Mouse (Mus musculus): ENCODE measurements around the gene Emc10. TPM values are rescaled to one million over a fixed set of nuclear protein-coding genes. Genes with fewer than 3 reads are reported as not detected.

Gene Emc10
- polyA plus RNA-seq, 1 experiment: 298 TPM

- TF ChIP-seq CTCF (conservative IDR thresholded peaks at IDR 0.05; ENCODE audit: insufficient read depth, insufficient read length, low read depth, low read length) (no peak), POLR2A (IDR thresholded peaks at IDR 0.05; ENCODE audit: low read depth, low read length) (no peak)
- no peak overlapping the region for H3K27ac ChIP-seq (ENCODE audit: insufficient read depth, low read depth, low read length)
- no peaks in the 10 kb centered on the region for H3K36me3 ChIP-seq (ENCODE audit: control insufficient read depth, insufficient read depth, low read length)
- 80% methylated on average over 16 of the region's 16 CpGs for WGBS
- no peak for DNase-seq
- H3K4me3 ChIP-seq (ENCODE audit: insufficient read depth, low read depth, low read length): no peak overlapping the region
- no peaks in the 10 kb centered on the region for H3K4me1 ChIP-seq (ENCODE audit: control insufficient read depth, insufficient read depth, low read length)
- no peaks in the 10 kb centered on the region for H3K27me3 ChIP-seq (replicated peaks; ENCODE audit: control insufficient read depth, insufficient read depth, low read length)
Observed at GRCm38 (mm10) chr7:44470696-44471612, 25.4 kb downstream of the Emc10 start.

GRCm38 (mm10) chr7:44469677-44470675 is 26.4 kb downstream of the Emc10 start:
- Histone ChIP-seq H3K4me3 (ENCODE audit: insufficient read depth, low read depth, low read length) (no peak overlapping the region), H3K4me1 (ENCODE audit: control insufficient read depth, insufficient read depth, low read length) (no peaks in the 10 kb centered on the region), H3K27me3 (replicated peaks; ENCODE audit: control insufficient read depth, insufficient read depth, low read length) (no peaks in the 10 kb centered on the region), H3K27ac (ENCODE audit: insufficient read depth, low read depth, low read length) (no peak overlapping the region), H3K36me3 (ENCODE audit: control insufficient read depth, insufficient read depth, low read length) (no peaks in the 10 kb centered on the region)
- WGBS: 90% methylated on average over 16 of the region's 16 CpGs
- TF ChIP-seq POLR2A (IDR thresholded peaks at IDR 0.05; ENCODE audit: low read depth, low read length): no peak
- TF ChIP-seq CTCF (conservative IDR thresholded peaks at IDR 0.05; ENCODE audit: insufficient read depth, insufficient read length, low read depth, low read length): no peak
- no peak for DNase-seq

GRCm38 (mm10) chr7:44468644-44469285 is 27.6 kb downstream of the Emc10 start:
- H3K4me1 ChIP-seq (ENCODE audit: control insufficient read depth, insufficient read depth, low read length): no peaks in the 10 kb centered on the region
- H3K4me3 ChIP-seq (ENCODE audit: insufficient read depth, low read depth, low read length): peak overlapping the region; percentile 67
- no peak overlapping the region for H3K27ac ChIP-seq (ENCODE audit: insufficient read depth, low read depth, low read length)
- no peaks in the 10 kb centered on the region for H3K27me3 ChIP-seq (replicated peaks; ENCODE audit: control insufficient read depth, insufficient read depth, low read length)
- TF ChIP-seq CTCF (conservative IDR thresholded peaks at IDR 0.05; ENCODE audit: insufficient read depth, insufficient read length, low read depth, low read length) (no peak), POLR2A (IDR thresholded peaks at IDR 0.05; ENCODE audit: low read depth, low read length) (no peak)
- WGBS: 78% methylated on average over 15 of the region's 15 CpGs
- H3K36me3 ChIP-seq (ENCODE audit: control insufficient read depth, insufficient read depth, low read length): no peaks in the 10 kb centered on the region
- DNase-seq: no peak

- TF ChIP-seq POLR2A (IDR thresholded peaks at IDR 0.05; ENCODE audit: low read depth, low read length): no peak
- no peaks in the 10 kb centered on the region for H3K4me1 ChIP-seq (ENCODE audit: control insufficient read depth, insufficient read depth, low read length)
- WGBS: 1% methylated on average over 42 of the region's 42 CpGs
- H3K27ac ChIP-seq (ENCODE audit: insufficient read depth, low read depth, low read length): no peak within 1 kb of the TSS
- peak within 1 kb of the TSS; percentile 67 for H3K4me3 ChIP-seq (ENCODE audit: insufficient read depth, low read depth, low read length)
- H3K27me3 ChIP-seq (replicated peaks; ENCODE audit: control insufficient read depth, insufficient read depth, low read length): no peaks in the 10 kb centered on the region
- DNase-seq: peak; percentile 99
- H3K36me3 ChIP-seq (ENCODE audit: control insufficient read depth, insufficient read depth, low read length): no peaks in the 10 kb centered on the region
Observed at GRCm38 (mm10) chr7:44467811-44468411, 28.4 kb downstream of the Emc10 start, which contains the start of gene Josd2. Josd2 (plus strand) TSS chr7:44467980.

- no peak overlapping the region for H3K27ac ChIP-seq (ENCODE audit: insufficient read depth, low read depth, low read length)
- H3K4me3 ChIP-seq (ENCODE audit: insufficient read depth, low read depth, low read length): peak overlapping the region; percentile 51; the same call in 1 of the 2 replicates
- TF ChIP-seq CTCF (conservative IDR thresholded peaks at IDR 0.05; ENCODE audit: insufficient read depth, insufficient read length, low read depth, low read length): no peak
- TF ChIP-seq POLR2A (IDR thresholded peaks at IDR 0.05; ENCODE audit: low read depth, low read length): no peak
- DNase-seq: no peak
- H3K4me1 ChIP-seq (ENCODE audit: control insufficient read depth, insufficient read depth, low read length): no peaks in the 10 kb centered on the region
- no peaks in the 10 kb centered on the region for H3K27me3 ChIP-seq (replicated peaks; ENCODE audit: control insufficient read depth, insufficient read depth, low read length)
- no peaks in the 10 kb centered on the region for H3K36me3 ChIP-seq (ENCODE audit: control insufficient read depth, insufficient read depth, low read length)
- WGBS: 86% methylated on average over 16 of the region's 16 CpGs
Observed at GRCm38 (mm10) chr7:44466888-44467311, 29.4 kb downstream of the Emc10 start.
